Mouse (Mus musculus) heart, postnatal 10 days (tissue): ENCODE results near the gene Mfn2. TPM values are rescaled to one million over a fixed set of nuclear protein-coding genes. Genes with fewer than 3 reads are reported as not detected.
A peak's percentile ranks its signal among the peaks of the same experiment; 100 is the strongest.
"Not testable (repeated sequence)": the region's sequence is repeated elsewhere in the genome, so short reads cannot be mapped to it uniquely, and the experiment has no call there.

Source experiments
- DNase-seq, 2 experiments: peaks; one replicate each; pipeline ENCODE4 v3.0.0; 2021
- intact Hi-C: fragments of 180-260 bp; cut with DNase I; formaldehyde crosslinking; loops from one replicate; pipeline ENCODE4 v1.15.1; 2025
- total RNA-seq, 2 experiments: library from RNA; stranded (reverse); gene quantifications; 2 replicates each; pipeline ENCODE4 v1.2.3; 2021

The Mfn2 gene
- total RNA-seq, 2 experiments from 2014 or later: 583 to 610 TPM

GRCm38 (mm10) chr4:147869238-147869637, 35.3 kb downstream of the Mfn2 start:
- intact Hi-C loops: no loop called here
- peak in 1 of 2 experiments; percentile 8 for DNase-seq

GRCm38 (mm10) chr4:147868450-147869031, 36.0 kb downstream of the Mfn2 start, which contains the start of the genes Miip and Fv1:
Miip (minus strand) TSS chr4:147868816.
Fv1 (plus strand) TSS chr4:147868979.
- DNase-seq: peak; percentile 96 to 97
- intact Hi-C loops: no loop called here

DNA sequence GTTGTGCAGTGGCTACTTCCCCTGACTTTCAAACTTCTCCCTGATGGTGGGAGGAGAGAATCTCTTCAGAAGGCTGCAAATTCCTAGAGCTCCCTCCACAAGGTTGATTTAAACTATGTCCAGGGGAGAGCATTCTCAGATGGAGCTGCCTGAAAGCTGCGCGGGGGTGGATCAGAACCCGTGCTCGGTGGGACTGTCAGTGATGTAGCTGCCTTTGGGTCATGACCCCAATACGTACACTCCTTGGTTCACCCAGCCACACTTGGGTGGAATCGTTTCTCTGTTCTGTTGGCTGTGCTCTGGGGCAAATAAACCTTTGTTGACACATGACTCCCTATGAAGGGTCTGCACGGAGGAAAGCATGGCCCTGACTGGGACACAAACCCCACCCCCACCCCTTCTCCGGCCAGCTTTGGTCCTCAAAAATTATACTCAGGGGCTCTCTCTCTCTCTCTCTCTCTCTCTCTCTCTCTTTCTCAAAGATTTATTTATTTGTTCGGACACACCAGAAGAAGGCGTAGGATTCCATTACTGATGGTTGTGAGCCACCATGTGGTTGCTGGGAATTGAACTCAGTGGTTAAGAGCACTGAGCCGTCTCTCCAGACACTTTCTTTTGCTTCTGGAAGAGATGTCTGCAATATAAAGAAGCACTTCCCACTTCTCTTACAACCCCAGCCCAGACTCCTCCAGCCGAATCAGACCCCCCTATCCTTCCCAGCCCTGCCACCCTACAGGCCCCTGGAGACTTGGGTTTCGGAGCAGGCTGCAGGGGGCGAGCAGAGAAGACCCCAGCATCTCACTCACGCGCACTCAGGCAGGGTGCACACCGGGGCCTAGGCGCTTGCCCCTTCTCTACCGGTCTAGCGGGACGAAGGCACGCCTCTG, 36.7 kb downstream of the Mfn2 start:
- DNase-seq: no peak

GRCm38 (mm10) chr4:147866793-147867192, 37.7 kb downstream of the Mfn2 start:
- intact Hi-C loops, DNase-seq: not testable (repeated sequence)

More for the DNA sequence above, 36.7 kb downstream of the Mfn2 start:
- intact Hi-C loops: no loop called here

GRCm38 (mm10) chr4:147866056-147866455, 38.4 kb downstream of the Mfn2 start:
- no peak for DNase-seq
- intact Hi-C loops: no loop called here

- DNase-seq: no peak
- intact Hi-C loops: no loop called here
These were observed 38.9 kb downstream of the Mfn2 start for GRCm38 (mm10) chr4:147865651-147866050.

DNA sequence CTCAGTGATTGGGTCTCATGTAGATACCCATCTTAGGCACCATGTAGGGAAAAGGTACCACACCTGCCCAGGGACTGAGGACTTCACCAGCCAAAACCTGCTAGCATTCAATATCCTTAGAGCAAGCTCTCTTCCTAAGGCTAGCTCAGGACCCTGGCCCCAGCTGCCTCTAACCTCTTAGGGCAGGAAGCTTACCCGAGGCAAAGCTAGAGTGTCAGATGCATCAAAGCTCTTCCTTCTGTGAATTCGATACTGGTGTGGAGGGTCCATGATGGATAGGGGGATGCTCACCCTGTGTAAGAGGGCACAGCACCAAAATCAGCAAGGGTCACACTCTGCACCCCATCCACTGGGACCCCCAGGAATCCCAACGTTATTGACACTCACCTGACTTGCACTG, 42.5 kb downstream of the Mfn2 start:
- intact Hi-C loops: no loop called here
- no peak for DNase-seq

DNA sequence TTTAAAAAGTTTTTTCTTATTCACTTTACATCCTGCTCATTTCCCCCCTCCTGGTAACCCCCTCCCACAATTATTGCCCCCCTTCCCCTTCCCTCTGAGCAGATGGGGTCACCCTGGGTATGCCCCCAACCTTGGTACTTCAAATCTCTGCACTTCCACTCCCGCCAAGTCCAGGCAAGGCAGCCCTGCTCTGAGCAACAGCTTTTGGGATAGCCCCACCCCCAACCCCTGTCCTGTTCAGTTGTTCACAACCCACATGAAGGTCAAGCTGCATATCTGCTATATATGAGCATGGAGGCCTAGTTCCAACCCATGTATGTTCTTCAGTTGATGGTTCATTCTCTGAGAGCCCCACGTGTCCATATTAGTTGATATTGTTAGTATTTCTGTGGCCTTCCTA, 53.7 kb downstream of the Mfn2 start:
- intact Hi-C loops: no loop called here
- no peak for DNase-seq

GRCm38 (mm10) chr4:147848584-147848991, 55.9 kb downstream of the Mfn2 start:
- intact Hi-C loops: loop anchor here (10.0 kb wide), 1 partner anchor 404 kb away; no protein-coding TSS in a partner anchor
- no peak for DNase-seq

- intact Hi-C loops: loop anchor here (10.0 kb wide), 1 partner anchor 403 kb away; no protein-coding TSS in a partner anchor
- peak; percentile 86 to 88 for DNase-seq
These were observed 56.6 kb downstream of the Mfn2 start, which contains the start of gene Zfp933 for GRCm38 (mm10) chr4:147847614-147848583. Zfp933 (minus strand) TSS chr4:147848366.

DNA sequence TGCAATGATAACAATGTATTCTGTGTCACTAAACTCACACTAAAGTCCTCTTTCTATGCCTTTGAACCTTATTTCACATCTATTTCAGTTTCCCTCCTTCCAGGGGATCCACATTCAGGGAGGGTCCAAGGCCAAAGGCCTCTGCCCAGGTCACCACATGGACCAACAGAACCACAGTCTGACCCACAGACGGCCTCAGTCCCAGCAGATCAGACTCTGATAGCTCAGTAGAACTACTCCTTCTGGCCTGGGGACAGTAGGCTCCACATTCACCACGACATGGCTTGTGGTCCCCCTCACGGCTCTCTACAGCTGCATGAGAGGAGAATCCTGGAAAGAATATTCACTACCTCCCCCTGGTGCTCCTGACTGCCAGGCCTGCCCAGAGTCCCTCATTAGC, 61.6 kb downstream of the Mfn2 start:
- intact Hi-C loops: loop anchor here (10.0 kb wide), 1 partner anchor 398 kb away; no protein-coding TSS in a partner anchor
- no peak for DNase-seq

DNA sequence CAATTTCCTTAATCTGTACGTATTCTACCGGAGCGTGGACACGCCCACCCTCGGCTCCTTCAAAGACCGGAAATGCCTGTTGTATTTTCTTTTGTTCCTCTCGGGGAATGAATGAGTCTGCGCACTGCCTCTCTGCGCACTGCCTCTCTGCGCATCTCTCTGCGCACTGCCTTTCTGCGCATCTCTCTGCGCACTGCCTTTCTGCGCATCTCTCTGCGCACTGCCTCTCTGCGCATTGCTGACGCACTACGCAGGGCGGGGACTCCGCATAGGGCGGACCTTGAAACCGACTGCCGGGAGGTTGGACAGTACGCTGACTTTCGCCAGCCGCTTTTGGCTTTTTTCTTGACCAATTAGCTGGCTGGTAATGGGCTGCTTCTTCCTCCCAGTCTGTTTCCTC, 65.2 kb downstream of the Mfn2 start:
- peak; percentile 22 to 39 for DNase-seq
- intact Hi-C loops: not testable (repeated sequence)

GRCm38 (mm10) chr4:147824389-147824788, 80.1 kb downstream of the Mfn2 start:
- no peak for DNase-seq
- intact Hi-C loops: no loop called here

Other genes with a start within 250 kb of the Mfn2 start
- not detected for gene Zfp534, start 202.2 kb downstream of the Mfn2 start, total RNA-seq
- 1 to 10 TPM; 3.4 to 5.2 TPM for gene Zfp984, start 94.9 kb downstream of the Mfn2 start, total RNA-seq
- gene Zfp933, start 56.3 kb downstream of the Mfn2 start, total RNA-seq: 10 to 100 TPM; 11.2 to 12.4 TPM
- gene Miip, start 35.9 kb downstream of the Mfn2 start, total RNA-seq: 10 to 100 TPM in 1 of 2 experiments, 1 to 10 TPM in 1; 8.8 to 12.4 TPM
- gene Fv1, start 35.7 kb downstream of the Mfn2 start, total RNA-seq: 10 to 100 TPM; 11.2 to 14.3 TPM
- gene Plod1, start 32.1 kb upstream of the Mfn2 start, total RNA-seq: 100 to 1,000 TPM in 1 of 2 experiments, 10 to 100 TPM in 1; 97.7 to 104 TPM
- 10 to 100 TPM; 47.0 to 49.5 TPM for gene 2510039O18Rik, start 36.2 kb upstream of the Mfn2 start, total RNA-seq
- gene Nppb, start 81.1 kb upstream of the Mfn2 start, total RNA-seq: 100 to 1,000 TPM; 204 to 360 TPM
- gene Nppa, start 96.0 kb upstream of the Mfn2 start, total RNA-seq: 1,000 to 10,000 TPM in 1 of 2 experiments, 100 to 1,000 TPM in 1; 613 to 1,804 TPM
- gene Clcn6, start 134.1 kb upstream of the Mfn2 start, total RNA-seq: 10 to 100 TPM; 11.0 to 14.6 TPM
- gene Mthfr, start 134.4 kb upstream of the Mfn2 start, total RNA-seq: 10 to 100 TPM; 15.2 to 16.5 TPM
- 10 to 100 TPM; 33.6 to 37.0 TPM for gene Agtrap, start 183.3 kb upstream of the Mfn2 start, total RNA-seq
- gene Mad2l2, start 225.7 kb upstream of the Mfn2 start, total RNA-seq: 10 to 100 TPM; 12.5 to 15.1 TPM
- gene Draxin, start 226.0 kb upstream of the Mfn2 start, total RNA-seq: not detected
- gene Fbxo6, start 247.4 kb upstream of the Mfn2 start, total RNA-seq: 10 to 100 TPM; 26.4 to 26.9 TPM